9 mouse cellular contexts compared by ENCODE assay signal in the genomic region with DNA sequence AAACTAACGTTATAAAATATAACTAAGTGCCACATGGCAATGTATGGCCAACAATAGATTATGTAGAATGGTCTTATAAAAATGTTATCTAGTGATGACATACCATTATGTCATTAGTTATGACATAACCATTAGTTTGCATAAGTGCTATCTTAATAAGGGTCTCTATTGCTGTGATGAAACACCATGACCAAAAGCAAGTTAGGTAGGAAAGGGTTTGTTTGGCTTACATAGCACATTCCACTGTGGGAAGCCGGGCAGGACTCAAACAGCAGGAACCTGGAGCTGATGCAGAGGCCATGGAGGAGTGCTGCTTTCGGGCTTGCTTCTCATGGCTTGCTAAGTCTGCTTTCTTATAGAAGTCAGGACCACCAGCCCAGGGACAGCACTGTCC.
"Had no signal": no experiment of that assay in that cellular context is flagged by ENCODE, and none has a peak within 500 bp of the region (broad histone marks: within the 10 kb centered on the region; RNA-seq: fewer than 3 reads in every experiment).

No protein-coding gene starts in this region.

- H3K27me3 ChIP-seq: hindbrain, embryonic 15.5 days; midbrain, embryonic 12.5 days; neural tube, embryonic 13.5 days had no signal

- ATAC-seq: midbrain, embryonic 16.5 days had no signal

- H3K4me1 ChIP-seq: hindbrain, embryonic 15.5 days; midbrain, embryonic 12.5 days; neural tube, embryonic 13.5 days had no signal

- H3K4me3 ChIP-seq: hindbrain, embryonic 15.5 days; left cerebral cortex, adult 2 months; limb, embryonic 10.5 days; midbrain, embryonic 12.5 days; neural tube, embryonic 13.5 days had no signal

- H3K9ac ChIP-seq: hindbrain, embryonic 15.5 days; midbrain, embryonic 12.5 days; neural tube, embryonic 13.5 days had no signal

- DNase-seq: lung, adult 18-20 months; right cerebral cortex, postnatal 14 days; thymus, postnatal 36 days had no signal

- H3K27ac ChIP-seq: hindbrain, embryonic 15.5 days; left cerebral cortex, adult 2 months; limb, embryonic 10.5 days; midbrain, embryonic 12.5 days; neural tube, embryonic 13.5 days had no signal

- H3K9me3 ChIP-seq: hindbrain, embryonic 15.5 days; limb, embryonic 10.5 days; midbrain, embryonic 12.5 days had no signal

- H3K36me3 ChIP-seq: limb, embryonic 10.5 days; midbrain, embryonic 12.5 days; neural tube, embryonic 13.5 days had no signal

- H3K4me2 ChIP-seq: hindbrain, embryonic 15.5 days; midbrain, embryonic 12.5 days; neural tube, embryonic 13.5 days had no signal
